24 mouse cellular contexts compared by ENCODE assay signal in the genomic region with DNA sequence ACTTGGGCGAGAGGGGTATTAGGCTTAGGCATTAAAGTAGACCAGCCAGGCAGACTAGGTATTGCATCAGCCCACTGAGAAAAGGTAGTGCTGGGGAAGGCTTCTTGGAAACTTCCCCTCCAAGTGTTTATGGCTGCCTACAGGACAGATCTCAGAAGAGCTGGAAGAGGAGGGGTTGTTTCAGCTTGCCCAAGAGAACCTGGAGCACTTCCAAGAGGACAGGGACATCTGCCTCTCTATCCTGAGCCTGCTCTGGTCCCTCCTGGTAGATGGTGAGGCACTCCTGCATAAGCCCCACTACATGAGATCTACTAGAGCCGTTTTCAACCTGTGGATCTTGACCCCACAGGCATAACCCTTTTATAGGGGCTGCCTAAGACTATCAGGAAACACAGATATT. TPM values are rescaled to one million over a fixed set of nuclear protein-coding genes. Genes with fewer than 3 reads are reported as not detected.
DNase-seq lines count a peak whose midpoint lies in the region; ATAC-seq and TF ChIP-seq lines count a peak whose summit lies in the region.
"Had no signal": no experiment of that assay in that cellular context is flagged by ENCODE, and none has a peak within 500 bp of the region (broad histone marks: within the 10 kb centered on the region; RNA-seq: fewer than 3 reads in every experiment).

No protein-coding gene starts in this region.

- no peak overlapping the region for H3K27ac ChIP-seq in kidney, adult 2 months (ENCODE audit: insufficient read depth, low read depth, low read length)
- H3K27ac ChIP-seq: embryonic facial prominence, embryonic 10.5 days; embryonic facial prominence, embryonic 12.5 days; forebrain, embryonic 13.5 days; forebrain, embryonic 15.5 days had no signal

- TF ChIP-seq POLR2A in kidney, adult 2 months (IDR thresholded peaks at IDR 0.05; ENCODE audit: low read depth, low read length), result no peak

- DNase-seq in cerebellum, adult 8-10 months, result no peak
- peak; percentile 20 to 36 for DNase-seq in cerebellum, adult 18-20 months
- DNase-seq in cerebellum, postnatal 4 days (ENCODE audit: low spot score in 2 of 2), result no peak
- DNase-seq in brain, adult 2 months (ENCODE audit: low read depth, low spot score), result peak; percentile 54
- DNase-seq in cerebellum, postnatal 10 days, result peak; percentile 55 to 63
- no peak for DNase-seq in kidney, adult 2 months
- no peak for DNase-seq in kidney, postnatal 36 days
- DNase-seq: adrenal gland, adult 8-10 months; adrenal gland, postnatal 14 days; adrenal gland, postnatal 36 days; B cell, adult 2 months; forebrain, postnatal 0 days had no signal

- no peaks in the 10 kb centered on the region for H3K4me1 ChIP-seq in kidney, adult 2 months (ENCODE audit: control insufficient read depth, insufficient read depth, low read length)
- H3K4me1 ChIP-seq: embryonic facial prominence, embryonic 10.5 days; embryonic facial prominence, embryonic 12.5 days; forebrain, embryonic 13.5 days; forebrain, embryonic 15.5 days had no signal

- ATAC-seq in cerebellum, adult (ENCODE audit: insufficient number of reproducible peaks, low FRiP score, low TSS enrichment), result 0 out of 2 replicates have a peak, but pooled peaks have one; percentile 15
- ATAC-seq: activated CD4-positive, CD25-positive, alpha-beta regulatory T cell, adult 4 months; CD4-positive, CD25-positive, alpha-beta regulatory T cell, adult 4 months; forebrain, embryonic 13.5 days; forebrain, embryonic 15.5 days; forebrain, postnatal 0 days; Patski had no signal

- 89% methylated on average over 2 of the region's 2 CpGs for WGBS in kidney, adult 2 months

- no peak overlapping the region for H3K4me3 ChIP-seq in kidney, adult 2 months (ENCODE audit: insufficient read depth, low read depth, low read length)
- H3K4me3 ChIP-seq: embryonic facial prominence, embryonic 10.5 days; embryonic facial prominence, embryonic 12.5 days; forebrain, embryonic 13.5 days; forebrain, embryonic 15.5 days had no signal

- TF ChIP-seq CTCF in kidney, adult 2 months (conservative IDR thresholded peaks at IDR 0.05; ENCODE audit: insufficient read depth, insufficient read length, low read depth, low read length), result no peak

- no peaks in the 10 kb centered on the region for H3K27me3 ChIP-seq in kidney, adult 2 months (replicated peaks; ENCODE audit: control insufficient read depth, insufficient read depth, low read length)
- H3K27me3 ChIP-seq: CH12.LX; embryonic facial prominence, embryonic 12.5 days; forebrain, embryonic 13.5 days; forebrain, embryonic 15.5 days; Patski had no signal

- H3K36me3 ChIP-seq in kidney, adult 2 months (ENCODE audit: control insufficient read depth, insufficient read depth, low read length), result 0 out of 2 replicates have a peak, but pooled peaks cover 1% of the 10 kb centered on the region

RNA-seq across cellular contexts. Expression of a gene that starts 13.8 kb away (rescaled TPM):
- 16.0 and 19.2 TPM in 2 replicates for polyA plus RNA-seq in kidney, adult 2 months (2012; rRNA removed)

RNA-seq across cellular contexts. Expression of a gene that starts 16.6 kb away (rescaled TPM):
- 0.16 TPM in 2 replicates for polyA plus RNA-seq in kidney, adult 2 months (2012; rRNA removed)
- polyA plus RNA-seq: embryonic facial prominence, embryonic 12.5 days; forebrain, embryonic 13.5 days had no signal

RNA-seq across cellular contexts. Expression of a gene that starts 16.7 kb away (rescaled TPM):
- polyA plus RNA-seq in kidney, adult 2 months (2012; rRNA removed), result 198 and 270 TPM in 2 replicates

RNA-seq across cellular contexts. Expression of a gene that starts 22.8 kb away (rescaled TPM):
- 0.77 and 0.94 TPM in 2 replicates for polyA plus RNA-seq in kidney, adult 2 months (2012; rRNA removed)
- polyA plus RNA-seq: activated CD4-positive, CD25-positive, alpha-beta regulatory T cell, adult 4 months; CD4-positive, CD25-positive, alpha-beta regulatory T cell, adult 4 months; embryonic facial prominence, embryonic 10.5 days; embryonic facial prominence, embryonic 12.5 days; embryonic facial prominence, embryonic 14.5 days; forebrain, embryonic 11.5 days; forebrain, embryonic 13.5 days; G1E had no signal

RNA-seq across cellular contexts. Expression of a gene that starts 34.1 kb away (rescaled TPM):
- polyA plus RNA-seq in kidney, adult 2 months (2012; rRNA removed), result 61.0 and 85.2 TPM in 2 replicates

Comparison
In these comparisons a context has a peak if more than half of its experiments do, and no peak if none do; other contexts are left out.
1. DNase-seq: peak in cerebellum, adult 18-20 months (2 of 2), brain, adult 2 months (single experiment) and cerebellum, postnatal 10 days (2 of 2); none in cerebellum, adult 8-10 months (single experiment), cerebellum, postnatal 4 days (0 of 2), kidney, adult 2 months (single experiment) and kidney, postnatal 36 days (0 of 2).